Mouse (Mus musculus) left cerebral cortex, adult 2 months (tissue): ENCODE measurements around the gene 1700007K13Rik. TPM values are rescaled to one million over a fixed set of nuclear protein-coding genes. Genes with fewer than 3 reads are reported as not detected.
A peak's percentile ranks its signal among the peaks of the same experiment; 100 is the strongest.
"Not testable (repeated sequence)": the region's sequence is repeated elsewhere in the genome, so short reads cannot be mapped to it uniquely, and the experiment has no call there.

ENCODE experiments used
- DNase-seq, 2 experiments: peaks; one replicate each; pipeline ENCODE4 v3.0.0; 2021 to 2022; ENCODE audit warnings: low spot score in 2 of 2, mixed read lengths in 1 of 2; ENCODE audit errors: extremely low spot score in 1 of 2
- H3K27ac ChIP-seq: fragments of 200-600 bp; 2 replicates; pipeline ENCODE4 v1.8.1; 2022
- H3K4me3 ChIP-seq: fragments of 200-600 bp; 2 replicates; pipeline ENCODE4 v1.8.1; 2022
- CTCF ChIP-seq: fragments of 200-600 bp; IDR thresholded peaks from 2 replicates; pipeline ENCODE4 v1.8.1; 2022; ENCODE audit warnings: antibody characterized with exemption, mild to moderate bottlenecking, moderate library complexity
- intact Hi-C: fragments of 180-260 bp; cut with DNase I; formaldehyde crosslinking; loops from one replicate; pipeline ENCODE4 v1.15.1; 2025
- total RNA-seq, 2 experiments: library from RNA; stranded (reverse); gene quantifications; 2 replicates each; pipeline ENCODE4 v1.2.3; 2021

1700007K13Rik gene
- total RNA-seq, 2 experiments from 2014 or later: 4.2 TPM

DNA sequence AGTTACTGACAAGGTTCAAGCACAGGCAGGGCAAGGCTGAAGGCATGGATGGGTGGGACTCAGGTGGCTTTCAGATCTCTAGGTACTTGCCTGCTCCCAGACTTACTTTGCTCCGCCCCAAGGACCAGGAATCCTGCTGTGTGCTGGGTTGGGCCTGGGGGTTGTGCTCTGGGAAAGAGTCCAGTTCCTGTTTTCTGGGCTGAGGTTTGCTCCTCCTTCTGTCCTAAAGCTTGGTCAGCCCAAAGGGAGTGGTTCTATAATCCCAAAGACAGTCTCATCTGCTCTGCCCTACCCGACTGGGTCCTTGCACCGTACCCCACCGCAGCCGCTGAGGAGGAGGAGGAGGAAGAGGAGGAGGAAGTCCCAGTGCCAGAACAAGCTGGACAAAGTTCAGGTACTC is 30.5 kb upstream of the 1700007K13Rik start, which contains the start of gene Gbgt1:
TSS of gene Gbgt1 (plus strand) at position 221 of the 400 bp plus-strand sequence.
- TF ChIP-seq CTCF: no peak
- Histone ChIP-seq H3K4me3 (0 out of 2 replicates have a peak within 1 kb of the TSS, but pooled peaks have one; percentile 13), H3K27ac (no peak within 1 kb of the TSS)
- intact Hi-C loops: no loop called here
- peak; percentile 5 to 7 for DNase-seq

DNA sequence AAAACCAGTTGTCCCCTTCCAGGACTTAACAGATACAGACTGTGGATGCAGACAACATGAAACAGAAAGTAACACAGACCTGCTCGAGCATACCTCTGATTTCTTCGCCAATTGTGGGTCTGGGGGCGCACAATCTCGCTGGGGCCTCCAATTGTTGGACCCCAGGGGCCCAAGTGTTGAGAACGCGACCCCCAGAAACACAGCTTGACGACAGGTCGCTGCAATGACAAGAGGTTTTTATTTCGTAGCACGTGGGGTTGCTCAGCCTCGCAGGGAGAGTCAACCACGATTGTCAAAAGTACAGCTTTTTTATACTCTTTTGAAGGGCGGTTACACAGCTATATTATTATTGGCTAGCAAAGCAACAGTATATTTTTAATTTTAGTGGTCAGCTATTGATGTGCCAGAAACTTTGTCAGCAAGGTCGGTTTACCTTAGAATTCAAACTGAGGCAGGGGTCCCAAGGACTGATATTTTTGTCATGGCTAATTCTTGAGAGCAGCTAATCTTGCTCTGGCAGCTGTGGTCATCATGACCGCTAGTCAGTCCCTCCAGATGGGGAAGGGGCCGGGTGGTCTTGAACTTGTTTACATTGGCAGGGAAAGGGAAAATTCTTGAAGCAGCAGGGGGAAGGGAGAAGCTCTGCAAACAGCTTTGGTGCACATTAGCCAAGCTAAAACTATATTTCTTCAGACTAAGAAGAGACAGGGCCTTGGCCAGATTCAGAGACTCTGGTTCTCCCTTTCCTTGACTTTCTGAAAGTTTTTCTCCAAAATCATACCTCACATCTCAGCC is 29.9 kb upstream of the 1700007K13Rik start:
- intact Hi-C loops: no loop called here
- peak; percentile 4 to 7 for DNase-seq
- H3K4me3 ChIP-seq: no peak overlapping the region
- TF ChIP-seq CTCF: no peak
- no peak overlapping the region for H3K27ac ChIP-seq

DNA sequence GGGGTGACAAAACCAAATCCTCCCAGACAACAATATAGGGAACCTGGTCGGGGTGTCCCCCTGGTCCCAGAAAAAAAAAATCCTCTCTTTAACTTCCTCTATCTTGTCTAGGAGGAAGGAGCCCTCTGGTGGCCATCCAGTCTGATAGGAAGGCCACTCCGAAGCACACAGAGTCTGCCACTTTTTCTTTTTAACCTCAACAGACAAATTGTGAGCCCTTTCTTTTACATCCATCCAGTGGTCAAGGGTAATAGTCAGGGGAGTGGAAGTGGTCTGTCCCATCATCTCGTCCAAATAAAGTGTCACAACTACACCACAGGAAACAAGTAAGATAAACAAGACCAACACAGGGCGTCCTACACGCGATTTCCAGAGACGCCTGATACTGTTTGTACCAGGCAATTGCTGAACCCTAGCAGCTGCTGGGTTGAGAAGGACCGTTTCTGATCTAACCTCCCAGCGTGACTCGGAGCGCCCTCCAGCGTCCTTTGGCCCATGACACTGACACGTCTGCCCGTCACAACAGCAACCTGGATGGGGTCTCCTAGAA is 29.1 kb upstream of the 1700007K13Rik start:
- TF ChIP-seq CTCF: peak; percentile 65
- peak in 1 of 2 experiments; percentile 10 for DNase-seq
- Histone ChIP-seq H3K4me3 (no peak overlapping the region), H3K27ac (no peak overlapping the region)
- intact Hi-C loops: no loop called here

DNA sequence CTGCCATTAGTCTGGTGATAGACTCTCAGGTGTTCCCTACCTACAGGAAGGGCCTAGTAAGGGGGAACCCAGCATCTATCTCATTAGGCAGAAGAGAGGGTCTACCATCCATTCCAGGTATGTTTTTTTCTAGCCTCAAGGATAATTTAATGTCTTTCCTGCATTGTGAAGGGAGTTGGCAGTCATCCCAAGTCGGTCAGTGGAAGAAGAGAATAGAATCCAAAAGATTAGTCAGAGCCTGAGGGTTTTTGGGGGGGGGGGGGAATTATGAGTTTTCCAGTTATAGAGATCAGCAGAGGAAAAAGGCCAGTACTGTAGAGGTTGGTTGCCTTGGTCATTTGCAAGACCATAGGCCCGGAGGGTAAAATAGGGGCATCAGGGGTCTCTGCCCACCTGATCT is 28.4 kb upstream of the 1700007K13Rik start:
- Histone ChIP-seq H3K4me3 (no peak overlapping the region), H3K27ac (no peak overlapping the region)
- intact Hi-C loops: no loop called here
- TF ChIP-seq CTCF: no peak
- no peak for DNase-seq

DNA sequence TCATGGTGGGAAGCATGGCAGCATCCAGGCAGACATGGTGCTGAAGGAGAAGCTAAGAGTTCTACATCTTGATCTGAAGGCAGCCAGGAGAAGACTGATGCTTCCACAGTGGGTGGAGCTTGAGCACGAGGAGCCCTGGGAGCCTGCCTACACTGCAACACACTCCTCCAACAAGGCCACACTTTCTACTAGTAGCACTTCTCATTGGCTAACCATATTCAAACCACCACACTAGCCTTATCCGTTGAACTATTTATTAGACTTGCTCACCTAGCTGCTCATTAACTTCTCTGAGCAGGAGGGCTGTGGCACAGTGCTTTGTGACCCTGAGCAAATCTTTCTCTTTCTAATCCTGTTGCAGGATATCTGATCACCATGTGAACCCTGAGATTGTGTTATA is 17.7 kb upstream of the 1700007K13Rik start:
- no peak overlapping the region for H3K4me3 ChIP-seq
- no peak for TF ChIP-seq CTCF
- no peak for DNase-seq
- no peak overlapping the region for H3K27ac ChIP-seq
- intact Hi-C loops: no loop called here

DNA sequence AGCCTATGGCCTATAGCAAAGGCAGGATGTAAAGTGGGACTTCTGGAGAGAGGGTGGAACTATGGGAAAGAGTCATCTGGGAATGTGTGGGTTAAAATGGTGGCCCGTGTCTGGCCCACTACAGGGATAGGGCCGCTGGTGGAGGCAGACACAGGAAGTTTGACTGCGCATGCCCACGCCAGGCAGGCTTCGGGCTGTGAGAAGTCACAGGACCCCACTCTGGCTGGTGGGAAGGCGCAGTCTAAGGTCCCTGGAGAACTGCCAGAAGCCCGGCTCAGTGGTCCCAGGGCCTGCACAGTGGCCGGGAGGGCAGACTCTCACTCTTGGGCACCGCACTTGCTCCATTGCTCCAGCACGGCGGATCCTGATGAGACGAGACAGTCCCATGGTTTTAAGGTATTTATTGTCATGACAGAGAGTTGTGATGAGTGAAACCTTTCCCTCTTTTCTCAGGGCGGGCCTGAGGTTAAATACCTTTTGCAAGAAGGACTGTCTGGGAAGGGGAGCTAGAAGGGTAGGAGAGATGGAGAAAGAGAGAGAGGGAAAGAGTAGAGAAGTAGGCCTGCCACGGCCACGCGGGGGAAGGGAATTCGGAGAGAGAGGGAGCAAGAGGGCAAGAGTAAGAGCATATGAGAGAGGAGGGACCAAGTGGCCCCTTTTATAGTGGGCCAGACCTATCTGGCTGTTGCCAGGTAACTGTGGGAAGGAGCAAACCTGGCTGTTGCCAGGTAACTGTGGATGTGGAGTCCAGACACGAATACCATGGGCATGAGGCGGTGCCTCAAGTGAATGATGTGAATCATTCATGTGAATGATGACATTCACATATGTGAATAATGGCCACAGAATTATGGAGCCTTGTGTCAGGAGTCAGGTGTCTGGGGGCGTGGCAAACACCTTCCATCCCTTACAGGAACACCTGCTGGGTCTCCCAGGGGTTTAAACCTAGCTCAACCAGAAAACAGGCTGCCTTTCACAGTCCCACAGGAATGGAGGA is 13.4 kb upstream of the 1700007K13Rik start:
- intact Hi-C loops: no loop called here
- H3K4me3 ChIP-seq: no peak overlapping the region
- TF ChIP-seq CTCF: no peak
- H3K27ac ChIP-seq: no peak overlapping the region
- DNase-seq: no peak

DNA sequence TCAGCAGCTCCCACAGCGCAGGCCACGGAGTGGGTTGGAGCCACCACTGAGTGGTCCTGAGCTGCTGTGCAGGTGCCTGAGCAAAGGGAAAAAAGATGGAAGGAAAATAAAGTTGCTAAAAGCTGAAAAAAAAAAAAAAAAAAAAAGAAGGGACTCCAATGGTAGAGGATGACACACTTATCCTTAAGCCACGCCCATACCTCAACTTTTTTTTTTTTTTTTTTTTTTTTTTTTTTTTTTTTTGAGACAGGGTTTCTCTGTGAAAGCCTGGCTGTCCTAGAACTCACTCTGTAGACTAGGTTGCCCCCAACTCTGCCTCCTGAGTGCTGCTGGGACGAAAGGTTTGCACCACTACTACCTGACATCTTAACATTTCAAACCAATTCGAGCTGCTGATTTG is 11.9 kb upstream of the 1700007K13Rik start:
- DNase-seq, H3K4me3 ChIP-seq, intact Hi-C loops, H3K27ac ChIP-seq: not testable (repeated sequence)

DNA sequence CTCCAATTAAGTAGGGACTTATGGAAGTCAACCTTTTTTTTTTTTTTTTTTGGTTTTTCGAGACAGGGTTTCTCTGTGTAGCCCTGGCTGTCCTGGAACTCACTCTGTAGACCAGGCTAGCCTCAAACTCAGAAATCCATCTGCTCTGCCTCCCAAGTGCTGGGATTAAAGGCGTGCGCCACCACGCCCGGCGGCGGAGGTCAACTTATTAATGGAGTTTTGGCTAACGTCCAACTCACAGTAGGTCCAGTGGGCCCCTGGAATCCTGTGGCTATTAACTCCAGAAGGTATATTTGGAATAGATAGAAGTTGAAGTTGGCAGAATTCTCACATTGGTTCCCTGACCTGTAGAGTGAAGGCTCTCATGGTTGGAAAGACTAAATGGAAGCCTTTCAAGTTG is 5.9 kb upstream of the 1700007K13Rik start:
- H3K4me3 ChIP-seq, H3K27ac ChIP-seq, intact Hi-C loops: not testable (repeated sequence)
- DNase-seq: peak in 1 of 2 experiments; percentile 8

DNA sequence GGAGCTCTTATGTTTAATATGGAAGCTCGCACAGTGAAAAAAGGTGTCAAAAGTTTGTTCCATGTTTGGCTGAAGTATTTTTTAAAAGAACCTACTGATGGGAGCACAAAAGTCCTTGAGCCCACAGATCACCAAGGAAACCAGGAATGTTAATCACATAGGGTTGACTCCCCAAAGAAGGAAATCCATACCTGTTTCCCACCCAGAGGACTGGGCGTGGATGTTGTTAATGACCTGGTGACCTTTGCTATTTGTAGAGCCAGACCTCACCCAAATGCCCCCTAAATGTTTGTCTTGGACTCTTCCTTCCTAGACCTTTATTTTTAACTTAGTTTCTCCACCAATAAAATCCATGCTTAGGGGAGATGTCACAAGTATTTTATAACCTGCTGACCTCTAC is 4.5 kb upstream of the 1700007K13Rik start:
- Histone ChIP-seq H3K27ac (no peak overlapping the region), H3K4me3 (no peak overlapping the region)
- TF ChIP-seq CTCF: no peak
- DNase-seq: peak in 1 of 2 experiments; percentile 1
- intact Hi-C loops: no loop called here

DNA sequence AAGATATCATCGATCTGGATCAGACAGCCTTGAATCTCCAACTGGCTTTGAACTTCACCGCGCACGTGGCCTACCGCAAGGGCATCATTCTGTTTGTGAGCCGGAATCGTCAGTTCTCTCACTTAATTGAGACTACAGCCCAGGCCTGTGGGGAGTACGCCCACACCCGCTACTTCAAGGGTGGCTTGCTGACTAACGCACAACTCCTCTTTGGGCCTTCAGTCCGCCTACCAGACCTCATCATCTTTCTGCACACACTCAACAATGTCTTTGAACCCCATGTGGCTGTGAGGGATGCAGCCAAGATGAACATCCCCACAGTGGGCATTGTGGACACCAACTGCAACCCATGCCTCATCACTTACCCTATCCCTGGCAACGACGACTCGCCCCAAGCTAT is 3.3 kb upstream of the 1700007K13Rik start:
- H3K27ac ChIP-seq: no peak overlapping the region
- H3K4me3 ChIP-seq: no peak overlapping the region
- peak in 1 of 2 experiments; percentile 5 for DNase-seq
- intact Hi-C loops: loop anchor here (10.0 kb wide), 1 partner anchor 925 kb away; no protein-coding TSS in a partner anchor
- TF ChIP-seq CTCF: no peak

DNA sequence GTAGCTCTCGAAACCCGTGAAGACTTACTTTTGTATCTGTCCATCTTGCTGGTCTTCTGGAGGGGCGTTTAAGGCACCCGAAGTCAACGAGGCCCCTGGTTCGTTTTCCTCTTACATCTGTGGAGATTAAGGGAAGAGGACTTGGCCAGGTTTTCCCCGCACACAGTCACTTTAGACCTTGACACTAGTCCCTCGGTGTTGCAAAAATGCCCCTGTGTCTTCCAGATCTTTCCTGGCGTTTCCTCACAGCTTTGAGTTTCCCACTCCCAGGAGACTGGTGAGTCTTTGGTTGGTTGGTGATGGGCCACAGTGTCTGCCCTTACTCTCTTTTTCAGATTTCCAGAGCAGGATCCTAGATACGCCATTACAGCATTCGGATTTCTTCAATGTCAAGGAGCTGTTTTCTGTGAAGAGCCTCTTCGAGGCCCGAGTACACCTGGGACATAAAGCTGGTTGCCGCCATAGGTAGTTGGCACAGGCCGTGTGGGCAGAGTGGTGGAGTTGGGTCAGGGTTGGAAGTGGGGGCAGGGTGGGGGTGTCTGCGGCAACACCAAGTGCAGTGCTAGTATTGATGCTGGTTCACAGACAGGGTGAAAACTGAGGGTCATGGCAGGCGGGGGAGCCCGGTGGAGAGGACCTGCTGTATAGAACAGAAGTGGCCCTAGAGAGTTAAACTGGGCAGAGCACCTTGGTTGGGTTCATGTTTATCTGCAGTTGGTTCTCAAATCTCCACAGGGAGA is 2.5 kb upstream of the 1700007K13Rik start:
- intact Hi-C loops: loop anchor here (10.0 kb wide), 1 partner anchor 924 kb away; no protein-coding TSS in a partner anchor
- DNase-seq: peak in 1 of 2 experiments; percentile 7
- no peak for TF ChIP-seq CTCF
- Histone ChIP-seq H3K4me3 (peak overlapping the region; percentile 69), H3K27ac (peak overlapping the region; percentile 89)
